In genomic region chr2:119202914-119203453, GRCm38 (mm10) we compare ENCODE assay signal across 10 mouse cellular contexts. TPM values are rescaled to one million over a fixed set of nuclear protein-coding genes. Genes with fewer than 3 reads are reported as not detected.
A peak's percentile ranks its signal among the peaks of the same experiment; 100 is the strongest.
DNase-seq lines count a peak whose midpoint lies in the region; ATAC-seq and TF ChIP-seq lines count a peak whose summit lies in the region.
"Had no signal": no experiment of that assay in that cellular context is flagged by ENCODE, and none has a peak within 500 bp of the region (broad histone marks: within the 10 kb centered on the region; RNA-seq: fewer than 3 reads in every experiment).

No protein-coding gene starts in this region.

- DNase-seq in gastrocnemius, postnatal 10 days = peak; percentile 45
- DNase-seq in gastrocnemius, postnatal 25 days = no peak
- DNase-seq in right cerebral cortex, postnatal 14 days = peak; percentile 29
- no peak for DNase-seq in right cerebral cortex, postnatal 36 days (ENCODE audit: low spot score in 2 of 2)
- peak; percentile 69 for DNase-seq in kidney, postnatal 0 days (ENCODE audit: low spot score)
- peak; percentile 43 for DNase-seq in stomach, postnatal 0 days (ENCODE audit: low spot score)
- DNase-seq in T-cell, adult 2 months (ENCODE audit: low spot score) = no peak
- no peak for DNase-seq in urinary bladder, adult 2 months (ENCODE audit: low spot score)

- TF ChIP-seq CTCF in kidney, postnatal 0 days (IDR thresholded peaks at IDR 0.05; ENCODE audit: low read depth) = no peak
- no peak for TF ChIP-seq CTCF in stomach, postnatal 0 days (IDR thresholded peaks at IDR 0.05; ENCODE audit: low read depth)

- no peaks in the 10 kb centered on the region for H3K9me3 ChIP-seq in kidney, postnatal 0 days (replicated peaks; ENCODE audit: low read length)
- H3K9me3 ChIP-seq in stomach, postnatal 0 days (ENCODE audit: control insufficient read depth, low read length) = no peaks in the 10 kb centered on the region
- H3K9me3 ChIP-seq: megakaryocyte, embryonic 14.5 days had no signal

- H3K4me1 ChIP-seq in kidney, postnatal 0 days (replicated peaks; ENCODE audit: insufficient read depth, low read length) = no peaks in the 10 kb centered on the region; the same call in 1 of the 2 replicates
- peaks cover 1% of the 10 kb centered on the region; the same call in 1 of the 2 replicates for H3K4me1 ChIP-seq in stomach, postnatal 0 days (replicated peaks; ENCODE audit: control insufficient read depth, insufficient read depth)

- no peak for TF ChIP-seq EP300 in stomach, postnatal 0 days (optimal IDR thresholded peaks at IDR 0.05)

- no peak overlapping the region for H3K27ac ChIP-seq in kidney, postnatal 0 days
- H3K27ac ChIP-seq in stomach, postnatal 0 days (replicated peaks) = peak overlapping the region; percentile 45

- no peak; the same call in 1 of the 2 replicates for ATAC-seq in kidney, postnatal 0 days (replicated peaks; ENCODE audit: low FRiP score, low read depth)
- peak; percentile 17; the same call in 1 of the 2 replicates for ATAC-seq in stomach, postnatal 0 days (ENCODE audit: low FRiP score, low TSS enrichment)

- no peak overlapping the region for H3K4me3 ChIP-seq in kidney, postnatal 0 days (replicated peaks; ENCODE audit: low read depth, low read length)
- H3K4me3 ChIP-seq in stomach, postnatal 0 days (ENCODE audit: low read depth, low read length) = no peak overlapping the region
- H3K4me3 ChIP-seq: megakaryocyte, embryonic 14.5 days had no signal

- no peaks in the 10 kb centered on the region for H3K27me3 ChIP-seq in kidney, postnatal 0 days (ENCODE audit: insufficient read depth, low read length)
- H3K27me3 ChIP-seq in stomach, postnatal 0 days (ENCODE audit: control insufficient read depth, insufficient read depth, low read length) = no peaks in the 10 kb centered on the region

- 15% methylated on average over 5 of the region's 5 CpGs for WGBS in kidney, postnatal 0 days
- WGBS in stomach, postnatal 0 days = 21% methylated on average over 5 of the region's 5 CpGs

- no peak overlapping the region for H3K9ac ChIP-seq in kidney, postnatal 0 days (ENCODE audit: low read depth, low read length)
- H3K9ac ChIP-seq in stomach, postnatal 0 days (ENCODE audit: low read length) = no peak overlapping the region

- no peak overlapping the region for H3K4me2 ChIP-seq in kidney, postnatal 0 days (ENCODE audit: low read length)
- no peak overlapping the region for H3K4me2 ChIP-seq in stomach, postnatal 0 days (replicated peaks; ENCODE audit: low read depth)

- H3K36me3 ChIP-seq in kidney, postnatal 0 days (ENCODE audit: insufficient read depth, low read length) = no peaks in the 10 kb centered on the region
- no peaks in the 10 kb centered on the region for H3K36me3 ChIP-seq in stomach, postnatal 0 days (ENCODE audit: control insufficient read depth, insufficient read depth, low read length)

RNA-seq across cellular contexts. Expression of gene Zfyve19, which starts 5.4 kb away (rescaled TPM):
- 10 to 100 TPM; 13.6 to 21.8 TPM for total RNA-seq in gastrocnemius, postnatal 10 days (2021)
- total RNA-seq in gastrocnemius, postnatal 25 days (2021) = 10 to 100 TPM; 10.5 to 11.7 TPM
- polyA plus RNA-seq in kidney, postnatal 0 days (2015; fragmentation: Nextera tagmentation; extraction: Ambion mirVana) = 41.9 and 44.0 TPM in 2 replicates
- polyA plus RNA-seq in stomach, postnatal 0 days (2015; fragmentation: Nextera tagmentation; extraction: Ambion mirVana) = 28.5 and 30.9 TPM in 2 replicates
- 49.1 and 55.7 TPM in 2 replicates for polyA plus RNA-seq in urinary bladder, adult 2 months (2012; rRNA removed)

RNA-seq across cellular contexts. Expression of gene Dnajc17, which starts 5.6 kb away (rescaled TPM):
- 10 to 100 TPM; 11.8 to 11.9 TPM for total RNA-seq in gastrocnemius, postnatal 10 days (2021)
- total RNA-seq in gastrocnemius, postnatal 25 days (2021) = 1 to 10 TPM; 6.4 to 7.1 TPM
- polyA plus RNA-seq in kidney, postnatal 0 days (2015; fragmentation: Nextera tagmentation; extraction: Ambion mirVana) = 15.1 and 16.8 TPM in 2 replicates
- 11.7 and 12.5 TPM in 2 replicates for polyA plus RNA-seq in stomach, postnatal 0 days (2015; fragmentation: Nextera tagmentation; extraction: Ambion mirVana)
- polyA plus RNA-seq in urinary bladder, adult 2 months (2012; rRNA removed) = 30.1 and 32.4 TPM in 2 replicates

RNA-seq across cellular contexts. Expression of gene Ppp1r14d, which starts 26.7 kb away (rescaled TPM):
- not detected for total RNA-seq in gastrocnemius, postnatal 10 days (2021)
- total RNA-seq in gastrocnemius, postnatal 25 days (2021) = not detected
- 1.0 and 1.5 TPM in 2 replicates for polyA plus RNA-seq in kidney, postnatal 0 days (2015; fragmentation: Nextera tagmentation; extraction: Ambion mirVana)
- polyA plus RNA-seq in stomach, postnatal 0 days (2015; fragmentation: Nextera tagmentation; extraction: Ambion mirVana) = 0.57 and 0.81 TPM in 2 replicates
- polyA plus RNA-seq in urinary bladder, adult 2 months (2012; rRNA removed) = 0.72 and 1.4 TPM in 2 replicates
- total RNA-seq: layer of hippocampus, adult 8-10 months had no signal

RNA-seq across cellular contexts. Expression of gene Gm14137, which starts 28.7 kb away (rescaled TPM):
- total RNA-seq in gastrocnemius, postnatal 10 days (2021) = under 1 TPM in 1 of 2 experiments, not detected in 1; 0.16 TPM
- total RNA-seq in gastrocnemius, postnatal 25 days (2021) = not detected
- 0.27 and 0.33 TPM in 2 replicates for polyA plus RNA-seq in kidney, postnatal 0 days (2015; fragmentation: Nextera tagmentation; extraction: Ambion mirVana)
- 4.3 and 4.9 TPM in 2 replicates for polyA plus RNA-seq in stomach, postnatal 0 days (2015; fragmentation: Nextera tagmentation; extraction: Ambion mirVana)
- not detected in 2 replicates for polyA plus RNA-seq in urinary bladder, adult 2 months (2012; rRNA removed)
- total RNA-seq: layer of hippocampus, adult 8-10 months had no signal

RNA-seq across cellular contexts. Expression of gene Spint1, which starts 34.2 kb away (rescaled TPM):
- under 1 TPM; 0.18 to 0.49 TPM for total RNA-seq in gastrocnemius, postnatal 10 days (2021)
- total RNA-seq in gastrocnemius, postnatal 25 days (2021) = under 1 TPM in 1 of 2 experiments, not detected in 1; 0.10 TPM
- 62.3 and 62.7 TPM in 2 replicates for polyA plus RNA-seq in kidney, postnatal 0 days (2015; fragmentation: Nextera tagmentation; extraction: Ambion mirVana)
- polyA plus RNA-seq in stomach, postnatal 0 days (2015; fragmentation: Nextera tagmentation; extraction: Ambion mirVana) = 70.9 and 80.2 TPM in 2 replicates
- 157 and 160 TPM in 2 replicates for polyA plus RNA-seq in urinary bladder, adult 2 months (2012; rRNA removed)

Comparison
In these comparisons a context has a peak if more than half of its experiments do, and no peak if none do; other contexts are left out.
1. DNase-seq: peak in gastrocnemius, postnatal 10 days (single experiment), right cerebral cortex, postnatal 14 days (single experiment), kidney, postnatal 0 days (single experiment) and stomach, postnatal 0 days (single experiment); none in gastrocnemius, postnatal 25 days (single experiment), right cerebral cortex, postnatal 36 days (0 of 2), T-cell, adult 2 months (single experiment) and urinary bladder, adult 2 months (single experiment).